ENCODE assay signal across 14 mouse cellular contexts in the genomic region with DNA sequence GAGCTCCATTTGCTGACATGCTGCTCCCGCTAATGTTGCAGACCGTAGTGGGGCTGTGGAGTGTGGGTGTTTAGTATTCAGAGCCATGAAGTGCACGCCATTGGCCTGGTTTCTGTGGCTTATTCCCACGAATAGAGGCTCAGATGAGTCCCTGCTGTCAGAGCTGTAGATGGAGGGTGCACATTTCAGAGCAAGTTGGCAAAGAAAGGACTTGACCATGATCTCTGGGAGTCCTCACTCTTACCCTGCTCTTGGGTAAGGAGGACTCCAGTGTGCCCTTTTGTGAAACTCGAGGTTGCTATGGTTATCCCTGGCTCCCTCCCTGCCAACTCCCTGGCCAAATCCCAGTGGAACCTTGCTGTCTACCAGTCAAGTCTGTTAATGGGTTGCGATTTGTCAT. TPM values are rescaled to one million over a fixed set of nuclear protein-coding genes. Genes with fewer than 3 reads are reported as not detected.
DNase-seq lines count a peak whose midpoint lies in the region; ATAC-seq lines count a peak whose summit lies in the region.
"Had no signal": no experiment of that assay in that cellular context is flagged by ENCODE, and none has a peak within 500 bp of the region (broad histone marks: within the 10 kb centered on the region; RNA-seq: fewer than 3 reads in every experiment).

No protein-coding gene starts in this region.

- 63% methylated on average over 6 of the region's 6 CpGs for WGBS in hindbrain, embryonic 15.5 days
- WGBS in hindbrain, embryonic 11.5 days = 85% methylated on average over 6 of the region's 6 CpGs
- WGBS in neural tube, embryonic 15.5 days = 67% methylated on average over 6 of the region's 6 CpGs

- H3K4me3 ChIP-seq in hindbrain, embryonic 15.5 days = no peak overlapping the region
- no peak overlapping the region for H3K4me3 ChIP-seq in hindbrain, embryonic 11.5 days (ENCODE audit: low read depth, low read length)
- no peak overlapping the region for H3K4me3 ChIP-seq in neural tube, embryonic 15.5 days (replicated peaks)

- ATAC-seq in hindbrain, embryonic 15.5 days (ENCODE audit: low FRiP score, low read depth) = peak; percentile 86
- no peak for ATAC-seq in hindbrain, embryonic 11.5 days (ENCODE audit: low FRiP score)
- peak; percentile 78 for ATAC-seq in neural tube, embryonic 15.5 days (ENCODE audit: low FRiP score)
- ATAC-seq: intestine, postnatal 0 days had no signal

- no peaks in the 10 kb centered on the region for H3K27me3 ChIP-seq in hindbrain, embryonic 15.5 days
- H3K27me3 ChIP-seq in hindbrain, embryonic 11.5 days (ENCODE audit: control insufficient read depth, insufficient read depth, low read length) = no peaks in the 10 kb centered on the region
- H3K27me3 ChIP-seq in neural tube, embryonic 15.5 days (replicated peaks) = no peaks in the 10 kb centered on the region
- H3K27me3 ChIP-seq: CH12.LX had no signal

- H3K9me3 ChIP-seq in hindbrain, embryonic 15.5 days = no peaks in the 10 kb centered on the region
- no peaks in the 10 kb centered on the region for H3K9me3 ChIP-seq in hindbrain, embryonic 11.5 days (ENCODE audit: control insufficient read depth, low read length)
- no peaks in the 10 kb centered on the region for H3K9me3 ChIP-seq in neural tube, embryonic 15.5 days (replicated peaks)

- no peak overlapping the region for H3K9ac ChIP-seq in hindbrain, embryonic 15.5 days
- H3K9ac ChIP-seq in hindbrain, embryonic 11.5 days (ENCODE audit: low read depth, low read length) = no peak overlapping the region
- H3K9ac ChIP-seq in neural tube, embryonic 15.5 days (replicated peaks) = no peak overlapping the region

- no peak overlapping the region for H3K4me2 ChIP-seq in hindbrain, embryonic 15.5 days
- no peak overlapping the region for H3K4me2 ChIP-seq in hindbrain, embryonic 11.5 days (replicated peaks; ENCODE audit: low read depth, low read length)
- H3K4me2 ChIP-seq in neural tube, embryonic 15.5 days = no peak overlapping the region
- H3K4me2 ChIP-seq: heart, embryonic 11.5 days had no signal

- H3K36me3 ChIP-seq in hindbrain, embryonic 15.5 days = peaks cover 69% of the 10 kb centered on the region
- H3K36me3 ChIP-seq in hindbrain, embryonic 11.5 days (ENCODE audit: control insufficient read depth, insufficient read depth, low read length) = no peaks in the 10 kb centered on the region
- peaks cover 76% of the 10 kb centered on the region for H3K36me3 ChIP-seq in neural tube, embryonic 15.5 days

- peak overlapping the region; percentile 11; the same call in 1 of the 2 replicates for H3K27ac ChIP-seq in hindbrain, embryonic 15.5 days (replicated peaks)
- no peak overlapping the region for H3K27ac ChIP-seq in hindbrain, embryonic 11.5 days (ENCODE audit: low read depth, low read length)
- H3K27ac ChIP-seq in neural tube, embryonic 15.5 days (replicated peaks) = peak overlapping the region; percentile 28; the same call in 1 of the 2 replicates
- H3K27ac ChIP-seq: kidney, postnatal 0 days had no signal

- peak; percentile 38 for DNase-seq in adrenal gland, postnatal 10 days
- DNase-seq in adrenal gland, adult 8-10 months = no peak
- DNase-seq in hindbrain, embryonic 11.5 days (ENCODE audit: low spot score) = no peak
- peak; percentile 34 to 62 for DNase-seq in right cerebral cortex, postnatal 10 days (ENCODE audit: low spot score in 2 of 2)
- no peak for DNase-seq in right cerebral cortex, postnatal 14 days
- DNase-seq in gastrocnemius, postnatal 10 days = no peak
- DNase-seq: liver; lung, adult 18-20 months had no signal

- H3K4me1 ChIP-seq in hindbrain, embryonic 15.5 days (replicated peaks) = no peaks in the 10 kb centered on the region
- no peaks in the 10 kb centered on the region for H3K4me1 ChIP-seq in hindbrain, embryonic 11.5 days (replicated peaks; ENCODE audit: control insufficient read depth, insufficient read depth, low read length)
- no peaks in the 10 kb centered on the region for H3K4me1 ChIP-seq in neural tube, embryonic 15.5 days

RNA-seq across cellular contexts. Expression of gene Pygb, which starts 21.8 kb away (rescaled TPM):
- 10 to 100 TPM; 46.8 to 51.4 TPM for total RNA-seq in adrenal gland, postnatal 10 days (2021)
- 10 to 100 TPM; 42.0 to 71.6 (median 58.0) TPM for total RNA-seq in adrenal gland, adult 8-10 months (2022)
- polyA plus RNA-seq in hindbrain, embryonic 15.5 days (2015; fragmentation: Nextera tagmentation; extraction: Ambion mirVana) = 135 and 149 TPM in 2 replicates
- 29.8 and 35.3 TPM in 2 replicates for polyA plus RNA-seq in hindbrain, embryonic 11.5 days (2014; fragmentation: Nextera tagmentation; extraction: Ambion mirVana)
- 153 and 158 TPM in 2 replicates for polyA plus RNA-seq in neural tube, embryonic 15.5 days (2015; fragmentation: Nextera tagmentation; extraction: Ambion mirVana)
- 10 to 100 TPM; 15.2 to 20.1 TPM for total RNA-seq in gastrocnemius, postnatal 10 days (2021)

RNA-seq across cellular contexts. Expression of gene Entpd6, which starts 59.5 kb away (rescaled TPM):
- total RNA-seq in adrenal gland, postnatal 10 days (2021) = 10 to 100 TPM; 14.0 to 14.2 TPM
- total RNA-seq in adrenal gland, adult 8-10 months (2022) = 1 to 10 TPM; 6.4 to 9.8 (median 8.7) TPM
- polyA plus RNA-seq in hindbrain, embryonic 15.5 days (2015; fragmentation: Nextera tagmentation; extraction: Ambion mirVana) = 71.6 and 76.3 TPM in 2 replicates
- 24.2 and 25.6 TPM in 2 replicates for polyA plus RNA-seq in hindbrain, embryonic 11.5 days (2014; fragmentation: Nextera tagmentation; extraction: Ambion mirVana)
- 72.6 and 78.2 TPM in 2 replicates for polyA plus RNA-seq in neural tube, embryonic 15.5 days (2015; fragmentation: Nextera tagmentation; extraction: Ambion mirVana)
- 1 to 10 TPM; 6.7 to 7.3 TPM for total RNA-seq in gastrocnemius, postnatal 10 days (2021)

Comparison
In these comparisons a context has a peak if more than half of its experiments do, and no peak if none do; other contexts are left out.
1. DNase-seq: peak in adrenal gland, postnatal 10 days (single experiment) and right cerebral cortex, postnatal 10 days (2 of 2); none in adrenal gland, adult 8-10 months (single experiment), hindbrain, embryonic 11.5 days (single experiment), right cerebral cortex, postnatal 14 days (single experiment) and gastrocnemius, postnatal 10 days (single experiment).